Mouse (Mus musculus): Measurements from ENCODE around the gene Vopp1.
A peak's percentile ranks its signal among the peaks of the same experiment; 100 is the strongest.

Gene Vopp1

DNA sequence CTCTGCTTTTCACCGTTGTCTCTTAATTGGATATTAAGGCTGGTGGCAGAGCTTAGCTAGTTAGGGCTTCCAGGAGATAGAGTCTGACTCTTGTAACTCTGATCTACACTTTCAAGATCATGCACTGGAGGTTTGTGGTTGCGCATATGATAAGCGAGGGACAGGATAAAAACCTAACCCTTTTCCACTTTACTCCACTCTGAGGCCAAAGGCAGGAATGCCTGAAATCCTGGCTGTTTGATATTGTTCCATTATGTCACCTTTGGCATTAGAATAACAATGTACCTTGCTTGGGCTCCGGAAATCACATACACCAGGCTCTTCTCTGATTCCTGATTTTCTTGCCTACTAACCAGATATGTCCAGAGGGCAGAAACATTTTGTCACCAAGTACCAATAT is 123.3 kb downstream of the Vopp1 start:
- no peak for DNase-seq

DNA sequence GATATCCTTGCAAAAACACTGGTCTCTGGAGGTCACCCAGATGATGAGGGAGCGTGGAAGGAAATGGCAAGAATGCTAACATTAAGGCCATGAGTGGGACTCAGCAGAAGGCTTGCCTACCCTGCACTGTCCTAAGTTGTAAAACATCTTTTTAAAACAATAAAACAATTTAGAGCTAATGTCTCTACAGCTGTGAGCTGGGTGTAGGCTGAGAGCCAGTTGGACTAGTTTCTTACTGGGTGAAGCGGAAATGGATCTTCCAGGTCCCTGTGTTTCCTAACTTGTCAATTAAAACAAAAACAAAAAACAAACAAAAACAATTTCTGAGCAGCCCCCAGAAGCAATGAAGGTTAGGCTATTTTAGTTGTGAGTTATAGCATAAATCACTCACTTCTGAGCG is 131.8 kb downstream of the Vopp1 start:
- no peak for DNase-seq

DNA sequence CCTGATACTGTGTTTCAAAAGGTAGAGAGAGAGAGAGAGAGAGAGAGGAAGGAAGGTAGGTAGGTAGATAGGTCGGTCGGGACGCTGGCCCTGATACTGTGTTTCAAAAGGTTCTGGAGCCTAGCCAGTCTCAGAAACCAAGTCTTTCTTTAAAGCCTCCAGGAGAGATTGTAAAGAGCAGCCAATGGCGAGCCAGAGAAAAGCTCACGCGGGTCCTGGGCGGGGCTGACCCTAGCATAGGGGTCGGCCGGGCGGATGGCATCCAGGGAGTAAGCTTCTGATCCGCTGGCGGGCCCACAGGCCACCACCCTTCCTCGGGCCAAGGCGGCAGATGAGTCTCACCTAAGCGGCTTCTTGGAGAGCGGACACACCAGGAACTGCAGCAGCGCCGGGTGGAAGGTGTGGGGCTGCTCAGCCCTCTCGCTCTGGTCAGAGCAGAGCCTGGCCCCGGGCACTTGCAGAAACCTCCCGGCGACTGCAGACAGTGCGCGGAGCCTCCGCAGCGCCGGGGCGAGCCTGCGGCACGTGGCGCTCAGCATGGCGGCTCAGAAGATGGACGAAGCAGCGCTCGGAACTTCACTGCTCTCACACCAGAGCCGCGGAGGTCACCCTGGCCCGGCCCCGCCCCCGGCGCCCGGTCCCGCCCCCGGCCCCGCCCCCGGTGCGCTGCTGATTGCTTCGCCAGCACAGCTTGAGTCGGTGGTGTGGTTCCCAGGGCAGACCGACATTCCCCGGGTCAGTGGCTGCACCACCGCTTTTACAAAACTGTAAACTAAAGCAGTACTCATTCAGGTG is 133.3 kb downstream of the Vopp1 start, which contains the start of gene Pyurf:
Gene Pyurf (minus strand): TSS at position 612 of the 795 bp plus-strand sequence.
- peak; percentile 96 for DNase-seq

DNA sequence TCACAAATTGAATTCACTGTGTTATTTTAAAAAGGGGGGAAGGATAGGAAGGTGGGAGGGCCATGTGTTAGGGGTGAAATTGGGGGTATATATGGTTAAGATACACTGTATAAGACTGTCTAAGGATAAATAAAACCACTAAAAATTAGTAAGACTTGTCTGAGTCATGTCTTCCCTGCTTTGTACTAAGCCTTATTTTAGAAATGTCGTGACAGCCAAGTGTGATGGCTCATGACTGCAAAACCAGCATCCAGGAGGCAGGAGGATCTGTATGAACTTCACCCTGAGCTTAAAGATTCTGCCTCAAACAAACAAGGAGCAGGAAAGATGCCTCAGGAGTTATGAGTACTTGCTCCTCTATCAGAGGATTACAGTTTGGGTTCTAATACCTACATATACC is 140.8 kb downstream of the Vopp1 start:
- no peak for DNase-seq
